Mouse (Mus musculus): ENCODE data around the gene Psmd14. TPM values are rescaled to one million over a fixed set of nuclear protein-coding genes. Genes with fewer than 3 reads are reported as not detected.
A peak's percentile ranks its signal among the peaks of the same experiment; 100 is the strongest.

Psmd14 gene
- polyA plus RNA-seq, 2 experiments: 79.3 to 175 TPM

- WGBS: 5% methylated on average over 11 of the region's 11 CpGs
- H3K27ac ChIP-seq (replicated peaks; ENCODE audit: low read depth, low read length): no peak within 1 kb of the TSS
- no peak for TF ChIP-seq POLR2A (IDR thresholded peaks at IDR 0.05; ENCODE audit: borderline replicate concordance, extremely low read depth, insufficient read depth, insufficient read length)
- no peak within 1 kb of the TSS for H3K9ac ChIP-seq (ENCODE audit: low read depth, low read length, severe bottlenecking)
- no peak within 1 kb of the TSS for H3K4me2 ChIP-seq (replicated peaks; ENCODE audit: low read depth, low read length, severe bottlenecking)
- H3K4me1 ChIP-seq (ENCODE audit: control insufficient read depth, insufficient read depth, low read length): peaks cover 10% of the 10 kb centered on the region
- ATAC-seq (ENCODE audit: low FRiP score, low read depth) (peak; percentile 24; the same call in 1 of the 2 replicates), DNase-seq (ENCODE audit: low spot score) (no peak)
- H3K36me3 ChIP-seq (ENCODE audit: control insufficient read depth, insufficient read depth, low read length): no peaks in the 10 kb centered on the region
- H3K9me3 ChIP-seq (ENCODE audit: control insufficient read depth, low read length): no peaks in the 10 kb centered on the region
- H3K27me3 ChIP-seq (ENCODE audit: control insufficient read depth, insufficient read depth, low read length): peaks cover 50% of the 10 kb centered on the region
- H3K4me3 ChIP-seq (replicated peaks; ENCODE audit: low read length): no peak within 1 kb of the TSS
These were observed 91.3 kb downstream of the Psmd14 start, which contains the start of gene Tbr1 for GRCm38 (mm10) chr2:61802656-61803251. Gene Tbr1, plus strand, starts transcription at chr2:61802930.

- peaks cover 10% of the 10 kb centered on the region for H3K4me1 ChIP-seq (ENCODE audit: control insufficient read depth, insufficient read depth, low read length)
- no peak for TF ChIP-seq POLR2A (IDR thresholded peaks at IDR 0.05; ENCODE audit: borderline replicate concordance, extremely low read depth, insufficient read depth, insufficient read length)
- DNase-seq (ENCODE audit: low spot score) (no peak), ATAC-seq (ENCODE audit: low FRiP score, low read depth) (no peak)
- H3K9me3 ChIP-seq (ENCODE audit: control insufficient read depth, low read length): no peaks in the 10 kb centered on the region
- 2% methylated on average over 29 of the region's 29 CpGs for WGBS
- peaks cover 58% of the 10 kb centered on the region for H3K27me3 ChIP-seq (ENCODE audit: control insufficient read depth, insufficient read depth, low read length)
- no peak overlapping the region for H3K4me3 ChIP-seq (replicated peaks; ENCODE audit: low read length)
- H3K36me3 ChIP-seq (ENCODE audit: control insufficient read depth, insufficient read depth, low read length): no peaks in the 10 kb centered on the region
- no peak overlapping the region for H3K9ac ChIP-seq (ENCODE audit: low read depth, low read length, severe bottlenecking)
- no peak overlapping the region for H3K4me2 ChIP-seq (replicated peaks; ENCODE audit: low read depth, low read length, severe bottlenecking)
- no peak overlapping the region for H3K27ac ChIP-seq (replicated peaks; ENCODE audit: low read depth, low read length)
These were observed 92.2 kb downstream of the Psmd14 start for GRCm38 (mm10) chr2:61803443-61804367.

GRCm38 (mm10) chr2:61804382-61804840, 92.9 kb downstream of the Psmd14 start:
- no peak overlapping the region for H3K27ac ChIP-seq (replicated peaks; ENCODE audit: low read depth, low read length)
- no peak for ATAC-seq (ENCODE audit: low FRiP score, low read depth)
- peaks cover 10% of the 10 kb centered on the region for H3K4me1 ChIP-seq (ENCODE audit: control insufficient read depth, insufficient read depth, low read length)
- no peak for DNase-seq (ENCODE audit: low spot score)
- WGBS: 2% methylated on average over 10 of the region's 10 CpGs
- H3K27me3 ChIP-seq (ENCODE audit: control insufficient read depth, insufficient read depth, low read length): peaks cover 65% of the 10 kb centered on the region
- H3K4me2 ChIP-seq (replicated peaks; ENCODE audit: low read depth, low read length, severe bottlenecking): no peak overlapping the region
- no peak for TF ChIP-seq POLR2A (IDR thresholded peaks at IDR 0.05; ENCODE audit: borderline replicate concordance, extremely low read depth, insufficient read depth, insufficient read length)
- no peaks in the 10 kb centered on the region for H3K36me3 ChIP-seq (ENCODE audit: control insufficient read depth, insufficient read depth, low read length)
- no peak overlapping the region for H3K9ac ChIP-seq (ENCODE audit: low read depth, low read length, severe bottlenecking)
- no peaks in the 10 kb centered on the region for H3K9me3 ChIP-seq (ENCODE audit: control insufficient read depth, low read length)
- H3K4me3 ChIP-seq (replicated peaks; ENCODE audit: low read length): no peak overlapping the region

- Histone ChIP-seq H3K4me3 (replicated peaks; ENCODE audit: low read length) (peak overlapping the region; percentile 13), H3K27me3 (ENCODE audit: control insufficient read depth, insufficient read depth, low read length) (peaks cover 71% of the 10 kb centered on the region), H3K9me3 (ENCODE audit: control insufficient read depth, low read length) (no peaks in the 10 kb centered on the region), H3K36me3 (ENCODE audit: control insufficient read depth, insufficient read depth, low read length) (no peaks in the 10 kb centered on the region), H3K9ac (ENCODE audit: low read depth, low read length, severe bottlenecking) (no peak overlapping the region), H3K27ac (replicated peaks; ENCODE audit: low read depth, low read length) (no peak overlapping the region), H3K4me1 (ENCODE audit: control insufficient read depth, insufficient read depth, low read length) (peaks cover 10% of the 10 kb centered on the region), H3K4me2 (replicated peaks; ENCODE audit: low read depth, low read length, severe bottlenecking) (peak overlapping the region; percentile 26; the same call in 1 of the 2 replicates)
- ATAC-seq (ENCODE audit: low FRiP score, low read depth) (peak; percentile 36; the same call in 1 of the 2 replicates), DNase-seq (ENCODE audit: low spot score) (no peak)
- TF ChIP-seq POLR2A (IDR thresholded peaks at IDR 0.05; ENCODE audit: borderline replicate concordance, extremely low read depth, insufficient read depth, insufficient read length): no peak
- 1% methylated on average over 38 of the region's 39 CpGs for WGBS
These were observed 93.5 kb downstream of the Psmd14 start for GRCm38 (mm10) chr2:61804841-61805540.
